Mouse (Mus musculus): Measurements from ENCODE around the gene Smpd2.

DNA sequence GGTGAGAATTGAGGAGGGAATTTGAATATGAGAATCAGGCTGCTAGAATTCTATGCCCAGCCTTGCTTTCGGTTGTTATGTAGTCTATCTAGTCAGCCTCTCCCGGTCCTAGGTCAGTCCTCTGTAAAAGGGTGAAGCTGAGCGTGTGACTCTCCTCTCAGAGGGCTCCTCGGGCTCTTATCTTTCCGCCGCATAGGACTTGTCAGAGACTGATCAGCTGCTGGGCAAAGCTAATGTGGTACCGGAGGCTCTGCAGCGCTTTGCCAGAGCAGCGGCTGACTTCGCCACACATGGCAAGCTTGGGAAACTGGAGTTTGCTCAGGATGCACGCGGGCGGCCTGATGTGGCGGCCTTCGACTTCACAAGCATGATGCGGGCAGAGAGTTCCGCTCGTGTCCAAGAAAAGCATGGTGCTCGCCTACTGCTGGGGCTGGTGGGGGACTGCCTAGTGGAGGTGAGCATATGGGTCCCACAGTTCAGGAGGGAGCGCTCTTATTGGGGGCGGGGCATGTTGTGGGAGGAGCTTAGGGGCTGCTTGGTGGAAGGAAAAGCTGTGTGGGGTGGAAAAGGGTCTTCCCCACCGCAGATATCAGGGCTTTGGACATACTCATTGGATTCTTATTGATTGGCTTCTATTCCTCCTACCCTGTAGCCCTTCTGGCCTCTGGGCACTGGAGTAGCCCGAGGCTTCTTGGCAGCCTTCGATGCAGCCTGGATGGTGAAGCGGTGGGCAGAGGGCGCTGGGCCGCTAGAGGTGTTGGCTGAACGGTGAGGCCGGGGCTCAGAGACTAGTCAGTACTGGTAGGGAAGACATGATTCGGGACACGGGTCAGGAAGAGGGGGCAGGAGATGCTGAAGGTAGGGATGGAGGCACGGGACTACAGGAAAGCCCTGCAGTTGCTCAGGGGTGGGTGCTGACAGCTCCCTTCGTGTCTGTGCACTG is 9.0 kb downstream of the Smpd2 start:
- TF ChIP-seq POLR2A (IDR thresholded peaks at IDR 0.05; ENCODE audit: borderline replicate concordance, extremely low read depth, low read depth, low read length) (no peak), CTCF (IDR thresholded peaks at IDR 0.05; ENCODE audit: insufficient read depth, low read length) (no peak)
